ENCODE assay signal across 8 mouse cellular contexts in genomic region chr19:23273355-23274053, GRCm38 (mm10). TPM values are rescaled to one million over a fixed set of nuclear protein-coding genes. Genes with fewer than 3 reads are reported as not detected.
A peak's percentile ranks its signal among the peaks of the same experiment; 100 is the strongest.
DNase-seq lines count a peak whose midpoint lies in the region; ATAC-seq and TF ChIP-seq lines count a peak whose summit lies in the region.

Smc5 (minus strand) TSS chr19:23273897.

- H3K9me3 ChIP-seq in E14TG2a.4 (ENCODE audit: low read length) = no peaks in the 10 kb centered on the region
- H3K9me3 ChIP-seq in forebrain, embryonic 11.5 days (ENCODE audit: control insufficient read depth, low read length) = no peaks in the 10 kb centered on the region
- no peaks in the 10 kb centered on the region for H3K9me3 ChIP-seq in heart, embryonic 16.5 days (replicated peaks; ENCODE audit: control insufficient read depth, low read length)
- H3K9me3 ChIP-seq in liver, embryonic 14.5 days (ENCODE audit: control insufficient read depth, low read length) = no peaks in the 10 kb centered on the region
- no peaks in the 10 kb centered on the region for H3K9me3 ChIP-seq in stomach, embryonic 15.5 days

- H3K4me1 ChIP-seq in E14TG2a.4 (replicated peaks; ENCODE audit: low read depth, low read length) = peaks cover 16% of the 10 kb centered on the region
- peaks cover 5% of the 10 kb centered on the region; the same call in 1 of the 2 replicates for H3K4me1 ChIP-seq in forebrain, embryonic 11.5 days (replicated peaks; ENCODE audit: control insufficient read depth, insufficient read depth, low read length)
- peaks cover 13% of the 10 kb centered on the region for H3K4me1 ChIP-seq in heart, embryonic 16.5 days (ENCODE audit: control insufficient read depth, insufficient read depth, low read length)
- peaks cover 9 to 10% of the 10 kb centered on the region in 2 experiments for H3K4me1 ChIP-seq in liver, embryonic 14.5 days (replicated peaks; ENCODE audit: control insufficient read depth in 2 of 2, insufficient read depth in 2 of 2, low read length in 1 of 2)
- H3K4me1 ChIP-seq in stomach, embryonic 15.5 days = no peaks in the 10 kb centered on the region

- under 1% methylated on average over 67 of the region's 69 CpGs for WGBS in forebrain, embryonic 11.5 days
- under 1% methylated on average over 68 of the region's 69 CpGs for WGBS in heart, embryonic 16.5 days
- under 1% methylated on average over 67 of the region's 69 CpGs for WGBS in liver, embryonic 14.5 days (ENCODE audit: insufficient replicate concordance)
- WGBS in stomach, embryonic 15.5 days = under 1% methylated on average over 69 of the region's 69 CpGs

- H3K36me3 ChIP-seq in E14TG2a.4 (ENCODE audit: insufficient read depth, low read length) = peaks cover 11% of the 10 kb centered on the region
- H3K36me3 ChIP-seq in forebrain, embryonic 11.5 days (ENCODE audit: control insufficient read depth, insufficient read depth, low read length) = no peaks in the 10 kb centered on the region; the same call in 1 of the 2 replicates
- H3K36me3 ChIP-seq in heart, embryonic 16.5 days (ENCODE audit: control insufficient read depth, insufficient read depth) = peaks cover 2% of the 10 kb centered on the region; the same call in 1 of the 2 replicates
- H3K36me3 ChIP-seq in liver, embryonic 14.5 days (replicated peaks; ENCODE audit: control insufficient read depth, insufficient read depth, low read depth) = no peaks in the 10 kb centered on the region; the same call in 1 of the 2 replicates
- no peaks in the 10 kb centered on the region for H3K36me3 ChIP-seq in stomach, embryonic 15.5 days

- no peak for TF ChIP-seq EP300 in liver, embryonic 14.5 days (IDR thresholded peaks at IDR 0.05; ENCODE audit: low read depth)

- peak within 1 kb of the TSS; percentile 58 for H3K4me2 ChIP-seq in forebrain, embryonic 11.5 days (ENCODE audit: low read depth, low read length, severe bottlenecking)
- H3K4me2 ChIP-seq in heart, embryonic 16.5 days (ENCODE audit: low read depth, low read length) = peak within 1 kb of the TSS; percentile 82
- H3K4me2 ChIP-seq in liver, embryonic 14.5 days (ENCODE audit: low read depth) = peak within 1 kb of the TSS; percentile 77
- peak within 1 kb of the TSS; percentile 63 for H3K4me2 ChIP-seq in stomach, embryonic 15.5 days

- H3K9ac ChIP-seq in forebrain, embryonic 11.5 days (ENCODE audit: low read length) = peak within 1 kb of the TSS; percentile 89
- peak within 1 kb of the TSS; percentile 97 for H3K9ac ChIP-seq in heart, embryonic 16.5 days (ENCODE audit: low read length)
- peak within 1 kb of the TSS; percentile 89 for H3K9ac ChIP-seq in liver, embryonic 14.5 days (replicated peaks)
- peak within 1 kb of the TSS; percentile 91 for H3K9ac ChIP-seq in stomach, embryonic 15.5 days

- ATAC-seq in forebrain, embryonic 11.5 days (replicated peaks; ENCODE audit: low FRiP score) = peak; percentile 96
- ATAC-seq in heart, embryonic 16.5 days (replicated peaks; ENCODE audit: extremely low read depth, insufficient read depth, low FRiP score) = peak; percentile 97
- ATAC-seq in liver, embryonic 14.5 days (ENCODE audit: insufficient read depth) = peak; percentile 96
- peak; percentile 95 for ATAC-seq in stomach, embryonic 15.5 days (ENCODE audit: insufficient read depth, low FRiP score, low read depth)

- TF ChIP-seq CTCF in E14TG2a.4 (conservative IDR thresholded peaks at IDR 0.05; ENCODE audit: low read length) = no peak
- TF ChIP-seq CTCF in liver, embryonic 14.5 days (IDR thresholded peaks at IDR 0.05; ENCODE audit: low read depth) = no peak

- DNase-seq in c-Kit-positive CD71-positive TER-119-negative erythroid progenitor cells, embryonic 14.5 days (ENCODE audit: low read depth) = peak; percentile 70
- peak; percentile 95 for DNase-seq in forebrain, embryonic 11.5 days (ENCODE audit: low spot score)
- peak; percentile 86 to 97 for DNase-seq in kidney, postnatal 36 days
- peak; percentile 63 to 73 (median 66) for DNase-seq in liver, embryonic 14.5 days (ENCODE audit: low read depth in 3 of 3, low spot score in 3 of 3)
- DNase-seq in neural tube, embryonic 10.5 days (ENCODE audit: extremely low spot score, low spot score) = peak; percentile 90

- peak within 1 kb of the TSS; percentile 94 for H3K4me3 ChIP-seq in E14TG2a.4 (replicated peaks; ENCODE audit: low read length)
- H3K4me3 ChIP-seq in forebrain, embryonic 11.5 days (ENCODE audit: low read depth, low read length) = peak within 1 kb of the TSS; percentile 80
- H3K4me3 ChIP-seq in heart, embryonic 16.5 days (ENCODE audit: low read length) = peak within 1 kb of the TSS; percentile 99
- H3K4me3 ChIP-seq in liver, embryonic 14.5 days (ENCODE audit: insufficient read depth in 1 of 2, low read depth in 2 of 2, low read length in 2 of 2) = peak within 1 kb of the TSS; percentile 74 to 85
- H3K4me3 ChIP-seq in stomach, embryonic 15.5 days (replicated peaks) = peak within 1 kb of the TSS; percentile 81

- 0 out of 2 replicates have a peak within 1 kb of the TSS, but pooled peaks have one; percentile 15 for H3K27ac ChIP-seq in forebrain, embryonic 11.5 days (ENCODE audit: low read depth, low read length)
- peak within 1 kb of the TSS; percentile 69 for H3K27ac ChIP-seq in heart, embryonic 16.5 days (ENCODE audit: low read length)
- peak within 1 kb of the TSS; percentile 49; the same call in 1 of the 2 replicates for H3K27ac ChIP-seq in liver, embryonic 14.5 days
- H3K27ac ChIP-seq in stomach, embryonic 15.5 days = peak within 1 kb of the TSS; percentile 77

- peaks cover 14% of the 10 kb centered on the region for H3K27me3 ChIP-seq in E14TG2a.4 (ENCODE audit: insufficient read depth, low read length)
- H3K27me3 ChIP-seq in forebrain, embryonic 11.5 days (ENCODE audit: control insufficient read depth, insufficient read depth, low read length) = no peaks in the 10 kb centered on the region
- no peaks in the 10 kb centered on the region for H3K27me3 ChIP-seq in heart, embryonic 16.5 days (ENCODE audit: control insufficient read depth, insufficient read depth, low read length)
- no peaks in the 10 kb centered on the region for H3K27me3 ChIP-seq in liver, embryonic 14.5 days (ENCODE audit: control insufficient read depth, insufficient read depth, low read length)
- H3K27me3 ChIP-seq in stomach, embryonic 15.5 days (replicated peaks) = no peaks in the 10 kb centered on the region

RNA-seq across cellular contexts. Expression of gene Smc5, which starts in this region (rescaled TPM):
- 53.8 and 60.1 TPM in 2 replicates for polyA plus RNA-seq in forebrain, embryonic 11.5 days (2014; fragmentation: Nextera tagmentation; extraction: Ambion mirVana)
- polyA plus RNA-seq in heart, embryonic 16.5 days (2015; fragmentation: Nextera tagmentation; extraction: Ambion mirVana) = 21.7 and 24.1 TPM in 2 replicates
- 7.8 and 13.2 TPM in 2 replicates for polyA plus RNA-seq in liver, embryonic 14.5 days (2012; rRNA removed)
- 12.2 and 12.6 TPM in 2 replicates for polyA plus RNA-seq in liver, embryonic 14.5 days (2014; fragmentation: Nextera tagmentation; extraction: Ambion mirVana)
- 27.4 and 28.9 TPM in 2 replicates for polyA plus RNA-seq in stomach, embryonic 15.5 days (2015; fragmentation: Nextera tagmentation; extraction: Ambion mirVana)

Comparison
In these comparisons a context has a peak if more than half of its experiments do, and no peak if none do; other contexts are left out.
1. Peak in every context shown above with its lines: DNase-seq, ATAC-seq, H3K4me3 ChIP-seq and H3K27ac ChIP-seq.
2. H3K27ac ChIP-seq: peak in every context shown above with its lines; median percentile 77 in stomach, embryonic 15.5 days; 69 in heart, embryonic 16.5 days; 49 in liver, embryonic 14.5 days; 15 in forebrain, embryonic 11.5 days.